Mouse (Mus musculus) C3H10T1/2 (cell line): ENCODE data around the gene Chaf1a. TPM values are rescaled to one million over a fixed set of nuclear protein-coding genes. Genes with fewer than 3 reads are reported as not detected.

Experiments used
- polyA plus RNA-seq, 2 experiments: library from polyadenylated mRNA; unstranded; fragments of >200 nt; fragmentation: generic; extraction: Trizol; gene quantifications; one replicate each; pipeline ENCODE4 v1.2.1; 2012; ENCODE audit warnings: missing spikeins in 2 of 2

The Chaf1a gene
- polyA plus RNA-seq = 10 to 100 TPM; 11.2 to 22.3 TPM

DNA sequence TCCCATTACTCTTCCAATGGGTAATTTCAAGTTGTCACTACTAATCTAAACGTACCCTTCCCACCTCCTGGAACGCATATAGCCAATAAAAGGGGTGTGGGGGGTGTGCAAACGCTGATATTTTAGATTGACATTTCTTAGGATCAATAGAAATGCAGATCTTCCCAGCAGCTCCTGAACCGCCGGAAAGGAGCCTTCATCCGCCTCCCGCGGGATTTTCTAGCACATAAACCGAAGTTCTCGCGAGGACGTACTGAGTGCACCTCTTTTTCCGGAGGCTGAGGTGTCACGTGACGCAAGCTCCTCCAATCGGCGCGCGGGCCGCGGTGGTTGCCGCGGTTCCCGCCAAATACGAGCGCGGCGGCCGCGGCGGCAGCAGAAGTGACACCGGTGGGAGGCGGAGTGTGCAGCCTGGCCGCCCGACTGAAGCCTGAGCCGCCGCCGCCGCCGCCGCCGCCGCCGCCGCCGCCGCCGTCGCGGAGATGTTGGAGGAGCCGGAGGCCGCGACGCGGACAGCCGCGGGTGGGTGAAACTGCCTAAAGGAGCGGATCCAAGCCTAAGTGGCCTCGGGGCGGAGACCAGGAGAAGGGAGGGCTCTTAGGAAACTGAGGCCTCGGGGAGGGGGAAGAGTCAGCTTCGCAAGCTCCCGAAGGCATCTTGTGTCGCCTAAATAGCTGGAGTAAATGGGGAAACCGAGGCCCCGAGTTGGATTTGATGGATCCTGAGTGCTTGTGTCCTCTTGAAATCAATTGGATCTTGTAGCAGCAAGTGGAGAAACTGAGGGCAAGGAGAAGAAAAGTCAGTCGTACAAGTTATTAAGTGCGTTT is at the start of gene Chaf1a:
TSS of gene Chaf1a (plus strand) at position 410 of the 827 bp plus-strand sequence.

DNA sequence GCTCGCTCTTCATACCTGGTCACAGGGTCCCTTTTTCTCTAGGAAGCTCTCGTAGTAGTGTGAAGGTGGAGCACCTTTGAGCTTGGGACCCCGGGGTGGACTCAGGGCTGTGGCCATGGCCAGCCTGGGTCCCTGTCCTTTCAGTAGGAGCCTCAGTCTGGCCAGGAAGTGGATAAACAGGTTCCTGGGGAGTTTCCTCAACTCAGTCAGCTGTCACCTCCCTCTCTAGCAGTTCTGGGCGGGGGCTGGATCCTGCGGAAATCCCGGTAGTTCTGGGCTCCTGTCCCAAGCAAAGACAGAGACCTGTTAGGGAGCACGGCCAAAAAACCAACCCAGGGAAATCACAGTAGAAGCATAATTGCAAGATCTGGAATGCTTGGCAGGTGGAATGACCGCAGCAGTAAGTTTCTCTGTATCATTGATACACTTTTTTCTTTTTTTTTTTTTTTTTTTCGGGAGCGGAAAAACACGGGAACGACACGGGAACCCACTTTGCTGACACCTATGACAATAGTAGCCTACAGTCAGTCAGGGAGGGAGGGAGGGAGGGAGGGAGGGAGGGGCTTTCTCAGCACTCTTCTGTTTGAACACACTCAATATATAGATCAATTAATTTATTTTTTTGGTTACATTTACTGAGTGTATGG is 34.7 kb upstream of the Chaf1a start, which contains the start of the genes Stap2 and Mpnd:
TSS of gene Stap2 (minus strand) at position 170 of the 647 bp plus-strand sequence.
TSS of gene Mpnd (plus strand) at position 297 of the 647 bp plus-strand sequence.

DNA sequence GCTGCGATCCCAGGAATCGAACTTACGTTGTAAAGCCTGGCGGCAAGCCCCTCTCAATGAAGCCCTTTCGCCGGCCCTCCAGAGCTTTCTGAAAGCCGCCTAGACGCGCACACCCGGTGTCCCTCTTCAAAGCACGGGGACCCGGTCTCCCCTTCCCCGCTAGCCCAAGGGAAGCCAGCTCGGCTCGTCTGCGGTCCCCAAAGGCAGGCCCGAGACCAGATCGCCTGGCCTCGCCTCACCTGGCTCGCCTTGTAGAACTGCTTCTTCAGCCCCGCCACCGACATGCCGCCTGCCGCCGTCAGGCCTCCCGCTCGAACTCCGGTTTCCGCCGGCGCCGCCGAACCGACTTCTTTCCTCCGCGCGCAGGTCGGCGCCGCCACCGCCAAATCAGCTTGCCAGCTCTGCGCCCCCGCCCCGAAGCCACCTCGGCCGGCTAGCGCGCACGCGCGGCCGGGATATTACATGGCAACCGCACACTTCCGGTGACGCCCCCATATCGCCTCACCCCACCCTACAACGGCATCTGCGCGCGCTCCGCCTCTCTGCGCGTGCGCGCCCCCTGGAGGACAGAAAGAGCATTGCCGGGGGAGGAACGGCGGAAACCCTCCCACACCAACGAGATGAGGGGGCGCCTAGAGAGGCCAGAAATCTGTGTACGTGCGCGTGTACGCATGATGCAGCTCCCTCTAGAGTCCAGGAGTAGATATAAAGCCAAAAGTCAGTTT is 3.9 kb upstream of the Chaf1a start, which contains the start of gene Sh3gl1:
TSS of gene Sh3gl1 (minus strand) at position 460 of the 725 bp plus-strand sequence.

DNA sequence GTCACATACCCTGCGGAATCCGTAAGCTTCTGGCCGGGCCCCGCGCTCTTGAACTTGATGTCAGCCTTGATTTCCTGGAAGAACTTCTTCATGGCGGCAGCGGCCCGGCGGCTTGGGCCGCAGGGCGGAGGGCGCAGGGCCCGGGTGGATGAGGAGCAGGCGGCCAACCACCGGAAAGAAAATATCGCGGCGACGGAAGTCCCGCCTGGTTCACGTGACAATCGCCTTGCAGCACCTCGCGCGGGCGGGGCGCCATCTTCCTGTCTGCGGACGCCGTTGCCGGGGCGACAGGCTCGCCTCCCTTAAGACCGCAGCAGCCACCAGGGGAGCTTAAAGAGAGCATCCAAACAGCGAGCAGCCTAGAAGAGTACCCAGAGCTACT is 34.6 kb downstream of the Chaf1a start, which contains the start of gene Ubxn6:
TSS of gene Ubxn6 (minus strand) at position 202 of the 382 bp plus-strand sequence.

DNA sequence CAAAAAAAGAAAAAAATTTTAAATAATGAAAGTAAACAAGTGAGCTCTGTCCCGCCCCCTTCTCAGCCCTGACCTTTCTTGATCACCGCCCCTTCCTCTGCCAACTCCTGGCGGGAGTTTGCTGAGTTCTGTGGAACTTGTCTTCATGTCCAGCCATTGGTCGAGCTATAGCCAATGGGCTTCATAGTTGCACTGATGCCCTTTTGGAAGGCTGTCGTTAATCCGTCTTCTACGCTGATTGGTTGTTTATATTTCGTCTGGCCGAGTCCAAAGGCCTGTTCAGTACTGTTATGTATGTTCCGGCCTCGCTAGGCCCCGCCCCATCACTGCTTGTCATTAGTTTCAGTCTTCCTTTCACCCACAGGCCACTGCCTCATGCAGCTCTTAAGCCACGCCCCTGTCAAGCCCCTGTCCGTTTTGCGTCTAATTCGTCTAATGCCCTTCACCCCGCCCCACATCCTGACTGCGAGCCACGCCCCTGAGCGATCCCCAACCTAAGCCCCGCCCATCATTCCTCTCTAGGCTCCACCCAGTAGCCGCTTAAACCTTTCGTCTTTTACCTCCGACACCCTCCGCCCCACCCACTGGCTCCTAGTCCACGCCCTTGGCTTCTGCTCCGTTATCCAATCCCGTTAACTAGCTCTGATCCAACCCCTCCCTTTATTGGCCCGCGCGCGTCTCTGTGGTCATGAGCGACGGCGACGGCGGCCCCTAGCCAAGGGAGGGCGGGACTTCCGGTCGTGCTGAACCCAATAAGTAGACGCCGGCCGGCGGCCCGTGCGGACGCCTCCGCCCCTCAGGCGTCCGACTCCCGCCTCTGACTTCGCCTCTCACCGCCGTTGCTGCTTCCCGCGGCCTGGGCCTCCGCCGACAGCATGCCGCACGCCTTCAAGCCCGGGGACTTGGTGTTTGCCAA is 38.9 kb downstream of the Chaf1a start, which contains the start of gene Hdgfl2:
TSS of gene Hdgfl2 (plus strand) at position 755 of the 916 bp plus-strand sequence.

DNA sequence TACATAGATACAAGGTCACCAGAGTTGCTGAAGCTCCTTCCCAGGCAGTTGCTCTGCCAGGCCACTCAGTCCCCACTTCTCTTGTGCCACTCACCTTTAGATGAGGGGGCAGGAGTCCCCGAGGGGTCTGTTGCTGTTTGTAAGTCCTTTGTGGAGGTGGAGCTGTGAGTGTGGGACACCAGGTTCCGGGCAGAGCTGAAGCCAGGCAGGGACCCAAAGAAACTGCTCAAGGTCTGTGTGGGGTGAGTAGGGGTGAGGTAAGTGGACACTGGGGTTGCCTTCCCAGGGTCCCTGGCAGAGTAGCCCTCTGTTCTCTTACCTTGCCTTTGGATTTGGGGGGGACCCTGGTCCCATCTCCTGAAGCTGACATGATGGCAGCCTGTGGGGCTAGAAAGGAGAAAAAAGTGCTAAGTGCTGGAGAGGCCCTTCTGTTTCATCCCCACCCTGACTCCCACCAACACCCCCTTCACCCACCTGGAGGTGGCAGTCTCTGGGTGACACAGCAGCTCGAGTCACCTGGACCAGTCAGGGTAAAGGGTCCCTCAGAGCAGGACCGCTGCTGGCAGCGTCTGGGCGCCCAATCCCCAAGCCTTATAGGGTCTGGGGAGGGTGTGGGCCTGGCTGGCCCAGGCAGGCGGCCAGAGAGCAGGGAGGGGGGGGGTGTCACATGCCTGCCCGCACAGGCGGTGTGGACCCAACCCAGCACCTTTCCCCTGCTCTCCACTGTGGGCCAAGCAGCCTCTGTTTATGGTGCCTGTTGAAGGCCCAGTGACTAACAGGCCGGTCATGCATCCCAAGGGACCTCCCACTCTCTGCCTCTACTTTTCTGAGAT is 69.2 kb downstream of the Chaf1a start, which contains the start of gene Plin4:
TSS of gene Plin4 (minus strand) at position 585 of the 833 bp plus-strand sequence.

DNA sequence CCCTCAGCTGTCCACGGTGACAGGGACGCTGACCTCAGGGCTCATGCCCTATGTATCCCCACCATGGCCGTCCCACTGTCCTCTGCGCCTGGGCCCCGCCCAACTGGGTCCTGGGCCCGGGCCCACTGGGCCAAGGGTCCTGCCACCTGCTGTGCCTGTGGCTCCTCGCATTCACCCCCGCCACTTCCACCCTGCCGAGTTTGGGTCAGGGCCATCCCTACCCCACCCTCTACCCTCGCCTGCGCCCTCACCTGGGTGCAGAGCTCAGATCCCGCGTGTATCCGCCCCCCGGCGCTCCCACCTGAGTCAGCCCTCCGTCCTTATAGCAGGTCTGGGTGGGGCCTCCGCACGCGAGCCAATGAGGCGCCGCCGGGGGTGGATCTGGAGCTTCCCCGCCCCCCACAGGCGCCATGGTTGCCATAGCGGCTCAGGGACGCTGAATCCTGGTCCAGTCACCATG is 77.0 kb downstream of the Chaf1a start, which contains the start of gene Plin5:
TSS of gene Plin5 (minus strand) at position 346 of the 460 bp plus-strand sequence.

DNA sequence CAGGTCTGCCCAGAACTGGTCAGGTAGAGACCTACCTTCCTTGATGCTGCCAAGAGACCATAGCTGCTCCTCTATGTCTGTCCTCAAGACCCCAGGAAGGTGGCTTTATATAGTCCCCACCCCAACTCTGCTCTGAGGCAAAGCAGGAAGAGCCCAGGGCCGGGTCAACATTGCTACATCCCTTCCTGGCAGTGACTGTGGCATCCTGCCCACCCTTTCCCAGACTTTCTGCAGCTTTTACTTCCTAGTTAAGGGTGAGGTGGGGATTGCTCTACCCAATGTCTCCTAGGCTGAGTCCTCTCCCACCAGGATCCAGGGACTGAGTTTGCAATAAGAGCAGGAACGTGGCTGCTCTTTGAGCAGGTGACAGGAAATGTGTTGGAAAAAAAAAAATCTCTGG is 81.6 kb downstream of the Chaf1a start, which contains the start of gene Lrg1:
TSS of gene Lrg1 (minus strand) at position 176 of the 400 bp plus-strand sequence.

Other genes with a start within 250 kb of the Chaf1a start
- gene Zfp119a, start 161.5 kb upstream of the Chaf1a start, polyA plus RNA-seq = under 1 TPM; 0.07 to 0.77 TPM
- gene Zfp959, start 148.3 kb upstream of the Chaf1a start, polyA plus RNA-seq = 1 to 10 TPM in 1 of 2 experiments, under 1 TPM in 1; 0.12 to 1.7 TPM
- under 1 TPM; 0.06 to 0.94 TPM for gene Zfp119b, start 90.9 kb upstream of the Chaf1a start, polyA plus RNA-seq
- gene Ebi3, start 87.8 kb upstream of the Chaf1a start, polyA plus RNA-seq = under 1 TPM in 1 of 2 experiments, not detected in 1; 0.06 TPM
- gene Yju2, start 81.3 kb upstream of the Chaf1a start, polyA plus RNA-seq = 10 to 100 TPM; 16.0 to 20.0 TPM
- gene Shd, start 70.0 kb upstream of the Chaf1a start, polyA plus RNA-seq = under 1 TPM; 0.02 to 0.21 TPM
- gene Fsd1, start 53.9 kb upstream of the Chaf1a start, polyA plus RNA-seq = 1 to 10 TPM in 1 of 2 experiments, under 1 TPM in 1; 0.64 to 1.5 TPM
- gene Stap2, start 34.9 kb upstream of the Chaf1a start, polyA plus RNA-seq = 1 to 10 TPM in 1 of 2 experiments, under 1 TPM in 1; 0.34 to 1.7 TPM
- 100 to 1,000 TPM; 124 to 143 TPM for gene Mpnd, start 34.7 kb upstream of the Chaf1a start, polyA plus RNA-seq
- 100 to 1,000 TPM in 1 of 2 experiments, 10 to 100 TPM in 1; 42.7 to 118 TPM for gene Sh3gl1, start 3.8 kb upstream of the Chaf1a start, polyA plus RNA-seq
- gene Ubxn6, start 34.6 kb downstream of the Chaf1a start, polyA plus RNA-seq = 10 to 100 TPM; 74.6 to 75.5 TPM
- 10 to 100 TPM; 79.2 to 93.8 TPM for gene Hdgfl2, start 39.2 kb downstream of the Chaf1a start, polyA plus RNA-seq
- 10 to 100 TPM in 1 of 2 experiments, 1 to 10 TPM in 1; 2.6 to 25.7 TPM for gene Plin4, start 69.4 kb downstream of the Chaf1a start, polyA plus RNA-seq
- under 1 TPM in 1 of 2 experiments, not detected in 1; 0.07 TPM for gene Plin5, start 77.2 kb downstream of the Chaf1a start, polyA plus RNA-seq
- under 1 TPM in 1 of 2 experiments, not detected in 1; 0.08 TPM for gene Lrg1, start 81.6 kb downstream of the Chaf1a start, polyA plus RNA-seq
- under 1 TPM; 0.48 to 0.54 TPM for gene Sema6b, start 99.9 kb downstream of the Chaf1a start, polyA plus RNA-seq
- 1 to 10 TPM; 1.8 to 9.3 TPM for gene Tnfaip8l1, start 122.0 kb downstream of the Chaf1a start, polyA plus RNA-seq
- 100 to 1,000 TPM; 116 to 121 TPM for gene Mydgf, start 143.5 kb downstream of the Chaf1a start, polyA plus RNA-seq
- gene Dpp9, start 178.5 kb downstream of the Chaf1a start, polyA plus RNA-seq = 10 to 100 TPM; 17.4 to 41.3 TPM
- gene Fem1a, start 216.4 kb downstream of the Chaf1a start, polyA plus RNA-seq = 10 to 100 TPM in 1 of 2 experiments, 1 to 10 TPM in 1; 7.5 to 10.7 TPM
- 10 to 100 TPM in 1 of 2 experiments, 1 to 10 TPM in 1; 7.4 to 27.7 TPM for gene Ticam1, start 236.3 kb downstream of the Chaf1a start, polyA plus RNA-seq